Mouse (Mus musculus): Measurements from ENCODE around the gene Prkci. TPM values are rescaled to one million over a fixed set of nuclear protein-coding genes. Genes with fewer than 3 reads are reported as not detected.

The Prkci gene
- 34.0 and 37.1 TPM in 2 replicates for polyA plus RNA-seq (2012; rRNA removed)

DNA sequence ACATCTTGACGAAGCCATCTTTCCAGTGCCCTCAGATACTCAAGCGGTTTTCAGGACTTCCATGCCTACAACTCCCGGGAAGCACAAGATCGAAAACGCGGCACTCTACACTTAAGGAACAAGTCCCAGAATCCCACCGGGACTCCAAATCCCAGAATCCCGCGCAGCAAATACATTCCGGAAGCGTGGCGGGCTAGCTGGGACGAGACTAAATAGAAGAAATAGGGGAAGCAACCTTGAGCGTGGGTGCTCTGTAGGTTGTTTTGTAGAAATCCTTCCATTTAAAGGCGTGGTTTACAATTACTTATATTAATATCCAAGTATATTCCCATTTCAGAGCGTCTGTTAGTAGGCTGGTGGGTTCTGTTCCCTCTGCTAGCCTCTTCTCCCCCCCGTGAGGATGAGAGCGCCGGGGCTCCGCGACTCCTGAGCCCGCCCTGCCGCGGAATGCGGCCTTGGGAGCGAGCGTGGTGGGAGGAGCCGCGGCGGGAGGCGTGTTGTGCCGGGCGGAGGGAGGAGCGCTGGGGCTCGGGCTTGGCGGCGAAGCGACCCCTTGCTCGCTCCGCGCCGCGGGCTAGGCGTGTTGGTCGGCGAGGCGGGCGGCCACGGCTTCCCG is at the start of gene Prkci:
Gene Prkci (plus strand): TSS at position 465 of the 616 bp plus-strand sequence.

DNA sequence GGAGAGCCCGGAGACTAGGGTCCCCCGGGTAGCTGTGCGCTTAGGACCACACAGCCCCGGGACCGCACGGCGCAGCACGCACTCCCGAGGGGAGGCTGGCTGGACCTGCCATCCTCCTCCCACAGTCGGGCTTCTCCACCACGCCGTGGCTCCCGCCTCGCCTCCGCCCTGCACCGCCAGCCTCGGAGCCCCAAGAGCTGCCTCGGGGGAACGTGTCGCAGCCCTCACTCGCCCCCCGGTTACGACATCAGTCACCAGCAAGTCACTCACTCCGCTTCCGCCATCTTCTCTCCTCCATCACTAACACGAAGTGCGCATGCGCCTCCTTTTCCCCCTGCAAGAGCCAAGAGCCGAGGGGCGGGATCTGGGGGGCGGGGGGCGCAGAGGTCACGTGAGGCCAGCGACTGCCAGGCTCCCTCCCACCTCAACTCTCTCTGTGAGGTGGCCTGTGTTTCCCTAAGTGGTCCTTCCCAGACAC is 26.4 kb upstream of the Prkci start, which contains the start of gene Phc3:
Gene Phc3 (minus strand): TSS at position 312 of the 478 bp plus-strand sequence.

DNA sequence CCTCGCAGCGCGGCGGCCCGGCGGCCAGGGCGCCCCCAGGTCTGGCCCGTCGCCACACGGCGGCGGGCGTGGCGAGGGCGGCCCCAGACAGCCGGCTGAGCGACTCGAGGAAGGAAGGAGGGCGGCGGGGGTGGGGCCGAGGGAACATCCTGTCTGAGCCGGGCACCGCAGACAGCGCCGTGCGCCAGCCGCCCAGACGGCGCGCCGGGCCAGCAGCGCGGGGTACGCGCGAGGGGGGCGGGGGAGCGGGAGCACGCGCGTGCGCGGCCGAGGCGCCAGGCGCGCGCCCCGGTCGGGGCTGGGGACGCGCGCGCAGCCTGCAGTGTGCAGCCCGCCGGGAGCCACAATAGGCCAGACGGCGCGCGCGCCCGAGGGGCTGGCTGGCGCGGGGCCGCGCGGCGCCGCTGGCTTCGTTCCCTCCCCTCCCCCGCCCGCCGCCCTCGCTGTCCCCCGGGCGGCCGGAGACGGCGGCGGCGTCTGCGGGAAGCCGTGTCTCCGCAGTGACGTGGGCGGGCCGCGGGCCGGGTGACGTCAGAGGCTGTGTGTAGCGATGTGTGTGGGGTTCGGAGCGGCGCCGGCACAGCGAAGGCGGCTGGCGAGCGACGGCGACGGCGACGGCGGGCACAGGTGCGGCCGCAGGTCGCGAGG is 99.1 kb downstream of the Prkci start, which contains the start of gene Skil:
Gene Skil (plus strand): TSS at position 528 of the 648 bp plus-strand sequence.

Other genes with a start within 250 kb of the Prkci start
- gene Samd7, start 249.5 kb upstream of the Prkci start, polyA plus RNA-seq (2012; rRNA removed), result 0.05 and 0.06 TPM in 2 replicates
- gene Sec62, start 202.9 kb upstream of the Prkci start, polyA plus RNA-seq (2012; rRNA removed), result 51.7 and 52.8 TPM in 2 replicates
- 0.69 and 0.90 TPM in 2 replicates for gene Gpr160, start 139.8 kb upstream of the Prkci start, polyA plus RNA-seq (2012; rRNA removed)
- gene Phc3, start 26.3 kb upstream of the Prkci start, polyA plus RNA-seq (2012; rRNA removed), result 16.3 and 17.6 TPM in 2 replicates
- gene Skil, start 99.3 kb downstream of the Prkci start, polyA plus RNA-seq (2012; rRNA removed), result 18.4 and 19.4 TPM in 2 replicates
- gene Cldn11, start 154.2 kb downstream of the Prkci start, polyA plus RNA-seq (2012; rRNA removed), result 33.3 and 43.9 TPM in 2 replicates